7 mouse cellular contexts compared by ENCODE assay signal in the genomic region with DNA sequence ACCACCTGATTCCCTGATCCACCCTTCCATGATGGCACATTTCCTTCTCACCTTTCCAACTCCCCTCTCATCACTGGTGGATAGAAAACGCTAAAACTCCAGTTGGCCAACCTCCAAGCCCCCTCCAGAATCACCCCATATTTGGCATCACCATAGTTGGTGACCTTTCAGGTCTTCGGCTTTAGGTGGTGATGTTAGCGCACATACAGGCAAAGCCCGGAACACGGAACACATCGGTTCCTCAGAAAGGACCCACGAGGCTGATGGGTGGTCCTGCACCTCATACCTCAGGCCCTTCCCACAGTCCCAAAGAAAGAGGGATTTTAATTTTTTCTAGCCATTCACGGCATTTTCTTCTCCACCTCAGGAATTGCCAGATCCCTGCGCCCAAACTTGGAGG. TPM values are rescaled to one million over a fixed set of nuclear protein-coding genes. Genes with fewer than 3 reads are reported as not detected.
DNase-seq lines count a peak whose midpoint lies in the region; ATAC-seq and TF ChIP-seq lines count a peak whose summit lies in the region.

No protein-coding gene starts in this region.

- H3K4me1 ChIP-seq in lung, embryonic 16.5 days (replicated peaks; ENCODE audit: control insufficient read depth, insufficient read depth, low read length), result peaks cover 5% of the 10 kb centered on the region; the same call in 1 of the 2 replicates
- H3K4me1 ChIP-seq in lung, adult 2 months (ENCODE audit: control insufficient read depth, insufficient read depth, low read length), result peaks cover 3% of the 10 kb centered on the region; the same call in 1 of the 2 replicates
- peaks cover 8% of the 10 kb centered on the region; the same call in 1 of the 2 replicates for H3K4me1 ChIP-seq in forebrain, embryonic 13.5 days
- peaks cover 9% of the 10 kb centered on the region; the same call in 1 of the 2 replicates for H3K4me1 ChIP-seq in limb, embryonic 13.5 days
- no peaks in the 10 kb centered on the region; the same call in 1 of the 2 replicates for H3K4me1 ChIP-seq in stomach, embryonic 14.5 days (ENCODE audit: control insufficient read depth, insufficient read depth, low read length)

- no peaks in the 10 kb centered on the region for H3K9me3 ChIP-seq in lung, embryonic 16.5 days (ENCODE audit: control insufficient read depth, low read length)
- no peaks in the 10 kb centered on the region for H3K9me3 ChIP-seq in forebrain, embryonic 13.5 days (replicated peaks)
- no peaks in the 10 kb centered on the region for H3K9me3 ChIP-seq in limb, embryonic 13.5 days
- H3K9me3 ChIP-seq in stomach, embryonic 14.5 days (ENCODE audit: control insufficient read depth, low read depth, low read length), result no peaks in the 10 kb centered on the region

- TF ChIP-seq POLR2A in lung, adult 2 months (IDR thresholded peaks at IDR 0.05; ENCODE audit: borderline replicate concordance, extremely low read depth, low read depth, low read length), result no peak

- H3K27ac ChIP-seq in lung, embryonic 16.5 days (ENCODE audit: low read length), result no peak overlapping the region
- peak overlapping the region; percentile 77 for H3K27ac ChIP-seq in forebrain, embryonic 13.5 days
- no peak overlapping the region for H3K27ac ChIP-seq in limb, embryonic 13.5 days
- no peak overlapping the region for H3K27ac ChIP-seq in stomach, embryonic 14.5 days (ENCODE audit: low read length)

- peak overlapping the region; percentile 62; the same call in 1 of the 2 replicates for H3K4me3 ChIP-seq in lung, embryonic 16.5 days (ENCODE audit: low read length)
- H3K4me3 ChIP-seq in lung, adult 2 months (replicated peaks; ENCODE audit: extremely low read depth, low read depth, low read length), result no peak overlapping the region
- H3K4me3 ChIP-seq in forebrain, embryonic 13.5 days, result peak overlapping the region; percentile 53
- H3K4me3 ChIP-seq in limb, embryonic 13.5 days, result peak overlapping the region; percentile 61
- H3K4me3 ChIP-seq in stomach, embryonic 14.5 days (ENCODE audit: low read depth, low read length), result peak overlapping the region; percentile 46; the same call in 1 of the 2 replicates

- peaks cover 34% of the 10 kb centered on the region for H3K27me3 ChIP-seq in lung, embryonic 16.5 days (ENCODE audit: control insufficient read depth, insufficient read depth, low read depth, low read length)
- H3K27me3 ChIP-seq in forebrain, embryonic 13.5 days, result peaks cover 28% of the 10 kb centered on the region
- H3K27me3 ChIP-seq in limb, embryonic 13.5 days, result peaks cover 63% of the 10 kb centered on the region
- 0 out of 2 replicates have a peak, but pooled peaks cover 13% of the 10 kb centered on the region for H3K27me3 ChIP-seq in stomach, embryonic 14.5 days (ENCODE audit: control insufficient read depth, insufficient read depth, low read length)

- no peak for ATAC-seq in lung, embryonic 16.5 days (ENCODE audit: low read depth)
- 0 out of 2 replicates have a peak, but pooled peaks have one; percentile 33 for ATAC-seq in forebrain, embryonic 13.5 days
- ATAC-seq in limb, embryonic 13.5 days (ENCODE audit: low FRiP score, low read depth), result no peak
- ATAC-seq in stomach, embryonic 14.5 days (ENCODE audit: insufficient number of reproducible peaks, insufficient read depth, low FRiP score, low read depth), result no peak
- no peak for ATAC-seq in erythroid progenitor cell, adult 5-6 weeks (replicated peaks; ENCODE audit: low FRiP score, poor library complexity, severe bottlenecking)

- DNase-seq in lung, adult 2 months, result no peak
- DNase-seq in adrenal gland, postnatal 14 days, result no peak

- peak overlapping the region; percentile 93; the same call in 1 of the 2 replicates for H3K4me2 ChIP-seq in lung, embryonic 16.5 days (ENCODE audit: low read depth, low read length)
- peak overlapping the region; percentile 64 for H3K4me2 ChIP-seq in forebrain, embryonic 13.5 days
- peak overlapping the region; percentile 78 for H3K4me2 ChIP-seq in limb, embryonic 13.5 days (replicated peaks)
- H3K4me2 ChIP-seq in stomach, embryonic 14.5 days (replicated peaks; ENCODE audit: low read depth, low read length), result peak overlapping the region; percentile 65

- no peaks in the 10 kb centered on the region for H3K36me3 ChIP-seq in lung, embryonic 16.5 days (ENCODE audit: control insufficient read depth, insufficient read depth, low read length)
- no peaks in the 10 kb centered on the region for H3K36me3 ChIP-seq in forebrain, embryonic 13.5 days (ENCODE audit: poor library complexity, severe bottlenecking)
- H3K36me3 ChIP-seq in limb, embryonic 13.5 days, result no peaks in the 10 kb centered on the region
- H3K36me3 ChIP-seq in stomach, embryonic 14.5 days (ENCODE audit: control insufficient read depth, insufficient read depth, low read length), result no peaks in the 10 kb centered on the region

- H3K9ac ChIP-seq in lung, embryonic 16.5 days (ENCODE audit: low read length), result no peak overlapping the region
- peak overlapping the region; percentile 71 for H3K9ac ChIP-seq in forebrain, embryonic 13.5 days
- 0 out of 2 replicates have a peak overlapping the region, but pooled peaks have one; percentile 68 for H3K9ac ChIP-seq in limb, embryonic 13.5 days
- peak overlapping the region; percentile 18; the same call in 1 of the 2 replicates for H3K9ac ChIP-seq in stomach, embryonic 14.5 days (replicated peaks; ENCODE audit: low read depth, low read length)

- 73% methylated on average over 9 of the region's 9 CpGs for WGBS in lung, embryonic 16.5 days
- 77% methylated on average over 9 of the region's 9 CpGs for WGBS in lung, adult 2 months
- WGBS in forebrain, embryonic 13.5 days, result 74% methylated on average over 9 of the region's 9 CpGs
- WGBS in limb, embryonic 13.5 days, result 77% methylated on average over 9 of the region's 9 CpGs
- WGBS in stomach, embryonic 14.5 days, result 73% methylated on average over 9 of the region's 9 CpGs

- no peak for TF ChIP-seq CTCF in lung, adult 2 months (IDR thresholded peaks at IDR 0.05; ENCODE audit: insufficient read depth, low read length)

RNA-seq across cellular contexts. Expression of a gene that starts 0.7 kb away (rescaled TPM):
- 2.5 and 3.3 TPM in 2 replicates for polyA plus RNA-seq in lung, embryonic 16.5 days (2015; fragmentation: Nextera tagmentation; extraction: Ambion mirVana)
- 0.20 and 0.65 TPM in 2 replicates for polyA plus RNA-seq in lung, adult 2 months (2012; rRNA removed)
- 4.1 and 5.8 TPM in 2 replicates for polyA plus RNA-seq in forebrain, embryonic 13.5 days (2015; fragmentation: Nextera tagmentation; extraction: Ambion mirVana)
- 7.1 and 7.6 TPM in 2 replicates for polyA plus RNA-seq in limb, embryonic 13.5 days (2015; fragmentation: Nextera tagmentation; extraction: Ambion mirVana)
- polyA plus RNA-seq in stomach, embryonic 14.5 days (2014; fragmentation: Nextera tagmentation; extraction: Ambion mirVana), result 3.0 and 6.4 TPM in 2 replicates
- not detected in 2 replicates for total RNA-seq in adrenal gland, postnatal 14 days (2021)
- total RNA-seq in erythroid progenitor cell, adult 5-6 weeks (2015; ENCODE audit: low replicate concordance), result not detected in 2 replicates
- not detected in 2 replicates for total RNA-seq in erythroid progenitor cell, adult 5-6 weeks (2017; ENCODE audit: low replicate concordance)

RNA-seq across cellular contexts. Expression of a gene that starts 13.2 kb away (rescaled TPM):
- 1.0 and 1.4 TPM in 2 replicates for polyA plus RNA-seq in lung, embryonic 16.5 days (2015; fragmentation: Nextera tagmentation; extraction: Ambion mirVana)
- polyA plus RNA-seq in lung, adult 2 months (2012; rRNA removed), result 1.3 and 4.4 TPM in 2 replicates
- polyA plus RNA-seq in forebrain, embryonic 13.5 days (2015; fragmentation: Nextera tagmentation; extraction: Ambion mirVana), result 18.1 and 20.8 TPM in 2 replicates
- 1.3 and 1.9 TPM in 2 replicates for polyA plus RNA-seq in limb, embryonic 13.5 days (2015; fragmentation: Nextera tagmentation; extraction: Ambion mirVana)
- polyA plus RNA-seq in stomach, embryonic 14.5 days (2014; fragmentation: Nextera tagmentation; extraction: Ambion mirVana), result 3.7 and 3.9 TPM in 2 replicates
- 3.3 and 5.9 TPM in 2 replicates for total RNA-seq in adrenal gland, postnatal 14 days (2021)
- total RNA-seq in erythroid progenitor cell, adult 5-6 weeks (2015; ENCODE audit: low replicate concordance), result not detected in 2 replicates
- total RNA-seq in erythroid progenitor cell, adult 5-6 weeks (2017; ENCODE audit: low replicate concordance), result not detected in 2 replicates

RNA-seq across cellular contexts. Expression of a gene that starts 58.6 kb away (rescaled TPM):
- 57.6 and 58.7 TPM in 2 replicates for polyA plus RNA-seq in lung, embryonic 16.5 days (2015; fragmentation: Nextera tagmentation; extraction: Ambion mirVana)
- polyA plus RNA-seq in lung, adult 2 months (2012; rRNA removed), result 6.8 and 7.6 TPM in 2 replicates
- 188 and 192 TPM in 2 replicates for polyA plus RNA-seq in forebrain, embryonic 13.5 days (2015; fragmentation: Nextera tagmentation; extraction: Ambion mirVana)
- 104 and 106 TPM in 2 replicates for polyA plus RNA-seq in limb, embryonic 13.5 days (2015; fragmentation: Nextera tagmentation; extraction: Ambion mirVana)
- 72.2 and 79.1 TPM in 2 replicates for polyA plus RNA-seq in stomach, embryonic 14.5 days (2014; fragmentation: Nextera tagmentation; extraction: Ambion mirVana)
- 13.1 and 15.2 TPM in 2 replicates for total RNA-seq in adrenal gland, postnatal 14 days (2021)
- 4.3 and 5.0 TPM in 2 replicates for total RNA-seq in erythroid progenitor cell, adult 5-6 weeks (2015; ENCODE audit: low replicate concordance)
- 12.6 and 13.6 TPM in 2 replicates for total RNA-seq in erythroid progenitor cell, adult 5-6 weeks (2017; ENCODE audit: low replicate concordance)
